ENCODE assay signal across 8 mouse cellular contexts in the genomic region with DNA sequence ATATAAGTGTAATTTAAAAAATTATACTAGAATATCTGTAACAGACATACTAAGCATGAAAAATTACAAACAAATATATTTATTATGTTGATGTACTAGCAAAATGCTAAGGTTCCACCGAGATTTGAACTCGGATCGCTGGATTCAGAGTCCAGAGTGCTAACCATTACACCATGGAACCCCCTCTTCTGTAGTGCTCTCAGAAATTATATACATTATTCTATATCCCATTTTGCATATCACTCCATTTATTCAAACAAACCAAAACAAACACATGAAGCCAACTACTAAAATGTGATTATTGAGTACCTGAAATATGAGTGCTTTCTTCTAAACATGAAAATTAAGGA. TPM values are rescaled to one million over a fixed set of nuclear protein-coding genes. Genes with fewer than 3 reads are reported as not detected.
DNase-seq lines count a peak whose midpoint lies in the region; ATAC-seq lines count a peak whose summit lies in the region.

No protein-coding gene starts in this region.

- WGBS in lung, embryonic 16.5 days = 0% methylated on average over 3 of the region's 3 CpGs

- DNase-seq in B cell, adult 2 months = peak; percentile 80 to 83
- DNase-seq in NIH3T3 (ENCODE audit: low read depth) = peak; percentile 88
- peak; percentile 88 for DNase-seq in embryo, embryonic 11 days
- DNase-seq in heart, postnatal 10 days = peak; percentile 77 to 81
- DNase-seq in kidney, postnatal 36 days = peak; percentile 69 to 72
- DNase-seq in retina, postnatal 7 days (ENCODE audit: low read depth, low spot score) = peak; percentile 68
- no peak for DNase-seq in ovary, postnatal 10 days (ENCODE audit: low spot score)

- no peaks in the 10 kb centered on the region for H3K27me3 ChIP-seq in lung, embryonic 16.5 days (ENCODE audit: control insufficient read depth, insufficient read depth, low read depth, low read length)

- H3K36me3 ChIP-seq in lung, embryonic 16.5 days (ENCODE audit: control insufficient read depth, insufficient read depth, low read length) = no peaks in the 10 kb centered on the region

- H3K4me1 ChIP-seq in lung, embryonic 16.5 days (replicated peaks; ENCODE audit: control insufficient read depth, insufficient read depth, low read length) = peaks cover 24% of the 10 kb centered on the region

- peak overlapping the region; percentile 68 for H3K4me3 ChIP-seq in lung, embryonic 16.5 days (ENCODE audit: low read length)

- no peak overlapping the region for H3K9ac ChIP-seq in lung, embryonic 16.5 days (ENCODE audit: low read length)

- no peak overlapping the region for H3K27ac ChIP-seq in lung, embryonic 16.5 days (ENCODE audit: low read length)

- intact Hi-C loops in heart, postnatal 10 days (cut with DNase I) = loop anchor here (1.0 kb wide), 2 partner anchors 61 to 84 kb away; no protein-coding TSS in a partner anchor

- no peaks in the 10 kb centered on the region for H3K9me3 ChIP-seq in lung, embryonic 16.5 days (ENCODE audit: control insufficient read depth, low read length)

- H3K4me2 ChIP-seq in lung, embryonic 16.5 days (ENCODE audit: low read depth, low read length) = no peak overlapping the region

- ATAC-seq in lung, embryonic 16.5 days (ENCODE audit: low read depth) = peak; percentile 23; the same call in 1 of the 2 replicates

RNA-seq across cellular contexts. Expression of a gene that starts 1.2 kb away (rescaled TPM):
- total RNA-seq in heart, postnatal 10 days (2021) = not detected
- polyA plus RNA-seq in lung, embryonic 16.5 days (2015; fragmentation: Nextera tagmentation; extraction: Ambion mirVana) = 0.24 and 0.31 TPM in 2 replicates

RNA-seq across cellular contexts. Expression of a gene that starts 2.1 kb away (rescaled TPM):
- total RNA-seq in heart, postnatal 10 days (2021) = under 1 TPM; 0.42 to 0.60 TPM
- polyA plus RNA-seq in lung, embryonic 16.5 days (2015; fragmentation: Nextera tagmentation; extraction: Ambion mirVana) = 0.36 and 0.44 TPM in 2 replicates

RNA-seq across cellular contexts. Expression of a gene that starts 4.3 kb away (rescaled TPM):
- under 1 TPM; 0.17 to 0.34 TPM for total RNA-seq in heart, postnatal 10 days (2021)
- 0.38 and 0.43 TPM in 2 replicates for polyA plus RNA-seq in lung, embryonic 16.5 days (2015; fragmentation: Nextera tagmentation; extraction: Ambion mirVana)

RNA-seq across cellular contexts. Expression of a gene that starts 29.5 kb away (rescaled TPM):
- total RNA-seq in heart, postnatal 10 days (2021) = 100 to 1,000 TPM in 1 of 2 experiments, 10 to 100 TPM in 1; 61.4 to 101 TPM
- 31.1 and 32.4 TPM in 2 replicates for polyA plus RNA-seq in lung, embryonic 16.5 days (2015; fragmentation: Nextera tagmentation; extraction: Ambion mirVana)

RNA-seq across cellular contexts. Expression of a gene that starts 32.3 kb away (rescaled TPM):
- not detected for total RNA-seq in heart, postnatal 10 days (2021)
- polyA plus RNA-seq in lung, embryonic 16.5 days (2015; fragmentation: Nextera tagmentation; extraction: Ambion mirVana) = 0.33 TPM in 1 of 2 replicates, not detected in the other
